Mouse (Mus musculus): Measurements from ENCODE around the gene Nprl2.

GRCm38 (mm10) chr9:107520331-107520730, 21.7 kb upstream of the Nprl2 start:
- TF ChIP-seq POLR2A (IDR thresholded peaks at IDR 0.05; ENCODE audit: control insufficient read depth, low read depth, low read length) (no peak), CTCF (IDR thresholded peaks at IDR 0.05; ENCODE audit: control insufficient read depth, insufficient read depth, insufficient replicate concordance, low read depth, low read length) (no peak)
